Mouse (Mus musculus) midbrain, embryonic 12.5 days (tissue): Measurements from ENCODE around the gene Dbndd2. TPM values are rescaled to one million over a fixed set of nuclear protein-coding genes. Genes with fewer than 3 reads are reported as not detected.

Experiments used
- ATAC-seq: fragments of 200-750 bp; cut with Nextera tagmentation; 2 replicates; pipeline ENCODE4 v1.8.0; 2017; ENCODE audit warnings: low read depth, moderate TSS enrichment, moderate library complexity; ENCODE audit not compliant: low FRiP score
- H3K27ac ChIP-seq: fragments of 300-500 bp; sonication (generic); replicated peaks from 2 replicates; pipeline ENCODE4 v1.5.1; 2016; ENCODE audit warnings: mild to moderate bottlenecking
- H3K27me3 ChIP-seq: fragments of 300-500 bp; sonication (generic); 2 replicates; pipeline ENCODE4 v1.6.1; 2016; ENCODE audit warnings: mild to moderate bottlenecking
- H3K36me3 ChIP-seq: fragments of 300-500 bp; sonication (generic); 2 replicates; pipeline ENCODE4 v1.6.1; 2016
- H3K4me1 ChIP-seq: fragments of 300-500 bp; sonication (generic); 2 replicates; pipeline ENCODE4 v1.6.1; 2016
- H3K4me2 ChIP-seq: fragments of 300-500 bp; sonication (generic); replicated peaks from 2 replicates; pipeline ENCODE4 v1.6.1; 2016; ENCODE audit warnings: mild to moderate bottlenecking, moderate library complexity
- H3K4me3 ChIP-seq: fragments of 300-500 bp; sonication (generic); 2 replicates; pipeline ENCODE4 v1.5.1; 2016; ENCODE audit warnings: mild to moderate bottlenecking
- H3K9ac ChIP-seq: fragments of 300-500 bp; sonication (generic); replicated peaks from 2 replicates; pipeline ENCODE4 v1.6.1; 2016; ENCODE audit warnings: mild to moderate bottlenecking, moderate library complexity
- H3K9me3 ChIP-seq: fragments of 300-500 bp; sonication (generic); 2 replicates; pipeline ENCODE4 v1.6.1; 2016; ENCODE audit warnings: mild to moderate bottlenecking
- WGBS: fragments of 180-500 bp; shearing (Covaris S2); methylation state at CpG from one replicate; pipeline ENCODE4 v1.1.7; 2016; 5-methylcytosine and 5-hydroxymethylcytosine counted together
- polyA plus RNA-seq: library from polyadenylated mRNA; unstranded; fragments of >200 nt; fragmentation: Nextera tagmentation; extraction: Ambion mirVana; gene quantifications from 2 replicates; pipeline ENCODE4 v1.2.1, GENCODE M21; 2016

The Dbndd2 gene
- polyA plus RNA-seq, 1 experiment from 2014 or later: 4.7 TPM

GRCm38 (mm10) chr2:164487115-164487527, 1.2 kb downstream of the Dbndd2 start:
- 12% methylated on average over 11 of the region's 11 CpGs for WGBS
- Histone ChIP-seq H3K4me3 (peak overlapping the region; percentile 76), H3K27me3 (peaks cover 53% of the 10 kb centered on the region), H3K36me3 (peaks cover 7% of the 10 kb centered on the region; the same call in 1 of the 2 replicates), H3K4me2 (peak overlapping the region; percentile 100), H3K9ac (peak overlapping the region; percentile 64), H3K27ac (no peak overlapping the region), H3K4me1 (peaks cover 18% of the 10 kb centered on the region), H3K9me3 (no peaks in the 10 kb centered on the region)
- ATAC-seq: 0 out of 2 replicates have a peak, but pooled peaks have one; percentile 19

GRCm38 (mm10) chr2:164487812-164488211, 1.9 kb downstream of the Dbndd2 start:
- Histone ChIP-seq H3K4me1 (peaks cover 18% of the 10 kb centered on the region), H3K36me3 (peaks cover 7% of the 10 kb centered on the region; the same call in 1 of the 2 replicates), H3K27ac (no peak overlapping the region), H3K4me2 (no peak overlapping the region), H3K9me3 (no peaks in the 10 kb centered on the region), H3K27me3 (peaks cover 53% of the 10 kb centered on the region), H3K4me3 (no peak overlapping the region), H3K9ac (no peak overlapping the region)
- 65% methylated on average over 9 of the region's 9 CpGs for WGBS
- ATAC-seq: no peak

GRCm38 (mm10) chr2:164494126-164494525, 8.2 kb downstream of the Dbndd2 start:
- Histone ChIP-seq H3K27me3 (no peaks in the 10 kb centered on the region), H3K4me3 (no peak overlapping the region), H3K27ac (no peak overlapping the region), H3K36me3 (peaks cover 7% of the 10 kb centered on the region; the same call in 1 of the 2 replicates), H3K9me3 (no peaks in the 10 kb centered on the region), H3K9ac (no peak overlapping the region), H3K4me2 (no peak overlapping the region), H3K4me1 (peaks cover 17% of the 10 kb centered on the region)
- no peak for ATAC-seq
- 55% methylated on average over 2 of the region's 2 CpGs for WGBS

- WGBS: 58% methylated on average over 1 of the region's 1 CpGs
- H3K4me1 ChIP-seq: peaks cover 17% of the 10 kb centered on the region
- H3K4me3 ChIP-seq: peak overlapping the region; percentile 90; the same call in 1 of the 2 replicates
- ATAC-seq: no peak
- H3K9me3 ChIP-seq: no peaks in the 10 kb centered on the region
- peak overlapping the region; percentile 89; the same call in 1 of the 2 replicates for H3K4me2 ChIP-seq
- H3K27ac ChIP-seq: no peak overlapping the region
- H3K36me3 ChIP-seq: peaks cover 16% of the 10 kb centered on the region
- H3K9ac ChIP-seq: no peak overlapping the region
- no peaks in the 10 kb centered on the region for H3K27me3 ChIP-seq
Measured at GRCm38 (mm10) chr2:164496331-164496730, 10.4 kb downstream of the Dbndd2 start.

GRCm38 (mm10) chr2:164496847-164497690, 11.2 kb downstream of the Dbndd2 start, which contains the start of gene Pigt:
Gene Pigt, plus strand, starts transcription at chr2:164497520.
- Histone ChIP-seq H3K4me3 (peak within 1 kb of the TSS; percentile 90), H3K27me3 (no peaks in the 10 kb centered on the region), H3K27ac (peak within 1 kb of the TSS; percentile 67; the same call in 1 of the 2 replicates), H3K36me3 (peaks cover 24% of the 10 kb centered on the region), H3K9me3 (no peaks in the 10 kb centered on the region), H3K4me2 (peak within 1 kb of the TSS; percentile 89), H3K4me1 (peaks cover 17% of the 10 kb centered on the region), H3K9ac (peak within 1 kb of the TSS; percentile 71)
- 4% methylated on average over 43 of the region's 43 CpGs for WGBS
- peak; percentile 96 for ATAC-seq

- Histone ChIP-seq H3K4me2 (peak overlapping the region; percentile 89), H3K4me3 (peak overlapping the region; percentile 90), H3K36me3 (peaks cover 31% of the 10 kb centered on the region), H3K27me3 (no peaks in the 10 kb centered on the region), H3K9ac (peak overlapping the region; percentile 71), H3K4me1 (peaks cover 17% of the 10 kb centered on the region), H3K27ac (no peak overlapping the region), H3K9me3 (no peaks in the 10 kb centered on the region)
- WGBS: 5% methylated on average over 21 of the region's 21 CpGs
- ATAC-seq: peak; percentile 48; the same call in 1 of the 2 replicates
Measured at GRCm38 (mm10) chr2:164497691-164498268, 11.9 kb downstream of the Dbndd2 start.

GRCm38 (mm10) chr2:164499317-164499716, 13.4 kb downstream of the Dbndd2 start:
- Histone ChIP-seq H3K4me2 (no peak overlapping the region), H3K4me1 (peaks cover 17% of the 10 kb centered on the region), H3K4me3 (no peak overlapping the region), H3K9me3 (0 out of 2 replicates have a peak, but pooled peaks cover 4% of the 10 kb centered on the region), H3K9ac (no peak overlapping the region), H3K36me3 (peaks cover 46% of the 10 kb centered on the region), H3K27ac (no peak overlapping the region), H3K27me3 (no peaks in the 10 kb centered on the region)
- ATAC-seq: no peak
- 75% methylated on average over 5 of the region's 5 CpGs for WGBS

GRCm38 (mm10) chr2:164500511-164500910, 14.6 kb downstream of the Dbndd2 start:
- ATAC-seq: no peak

GRCm38 (mm10) chr2:164504919-164505318, 19.0 kb downstream of the Dbndd2 start:
- Histone ChIP-seq H3K4me2 (no peak overlapping the region), H3K36me3 (peaks cover 74% of the 10 kb centered on the region), H3K9ac (no peak overlapping the region), H3K27ac (no peak overlapping the region), H3K4me1 (no peaks in the 10 kb centered on the region), H3K9me3 (peaks cover 11% of the 10 kb centered on the region; the same call in 1 of the 2 replicates), H3K27me3 (no peaks in the 10 kb centered on the region), H3K4me3 (no peak overlapping the region)
- 97% methylated on average over 3 of the region's 3 CpGs for WGBS
- no peak for ATAC-seq

More at GRCm38 (mm10) chr2:164500511-164500910, 14.6 kb downstream of the Dbndd2 start:
- Histone ChIP-seq H3K4me3 (no peak overlapping the region), H3K9me3 (peaks cover 11% of the 10 kb centered on the region; the same call in 1 of the 2 replicates), H3K27me3 (no peaks in the 10 kb centered on the region), H3K36me3 (peaks cover 58% of the 10 kb centered on the region), H3K4me2 (no peak overlapping the region), H3K4me1 (peaks cover 17% of the 10 kb centered on the region), H3K27ac (no peak overlapping the region), H3K9ac (no peak overlapping the region)
- WGBS: 95% methylated on average over 7 of the region's 7 CpGs

GRCm38 (mm10) chr2:164505619-164506347, 19.9 kb downstream of the Dbndd2 start:
- Histone ChIP-seq H3K36me3 (peaks cover 66% of the 10 kb centered on the region), H3K9ac (no peak overlapping the region), H3K9me3 (peaks cover 11% of the 10 kb centered on the region; the same call in 1 of the 2 replicates), H3K4me1 (no peaks in the 10 kb centered on the region), H3K27ac (no peak overlapping the region), H3K27me3 (no peaks in the 10 kb centered on the region), H3K4me3 (no peak overlapping the region), H3K4me2 (no peak overlapping the region)
- 93% methylated on average over 4 of the region's 4 CpGs for WGBS
- ATAC-seq: no peak

GRCm38 (mm10) chr2:164507811-164508210, 21.9 kb downstream of the Dbndd2 start:
- no peak overlapping the region for H3K4me3 ChIP-seq
- peaks cover 11% of the 10 kb centered on the region; the same call in 1 of the 2 replicates for H3K9me3 ChIP-seq
- H3K4me2 ChIP-seq: no peak overlapping the region
- H3K4me1 ChIP-seq: no peaks in the 10 kb centered on the region
- WGBS: 89% methylated on average over 19 of the region's 19 CpGs
- ATAC-seq: no peak
- no peak overlapping the region for H3K27ac ChIP-seq
- no peaks in the 10 kb centered on the region for H3K27me3 ChIP-seq
- H3K36me3 ChIP-seq: peaks cover 45% of the 10 kb centered on the region
- H3K9ac ChIP-seq: no peak overlapping the region
